Mouse (Mus musculus) heart, postnatal 4 days (tissue): ENCODE data around the gene Speer4f1. TPM values are rescaled to one million over a fixed set of nuclear protein-coding genes. Genes with fewer than 3 reads are reported as not detected.
"Not testable (repeated sequence)": the region's sequence is repeated elsewhere in the genome, so short reads cannot be mapped to it uniquely, and the experiment has no call there.

Experiments
- DNase-seq: peaks from one replicate; pipeline ENCODE4 v3.0.0; 2021
- total RNA-seq, 2 experiments: library from RNA; stranded (reverse); gene quantifications; 2 replicates each; pipeline ENCODE4 v1.2.3; 2021

The Speer4f1 gene
- not detected for total RNA-seq

DNA sequence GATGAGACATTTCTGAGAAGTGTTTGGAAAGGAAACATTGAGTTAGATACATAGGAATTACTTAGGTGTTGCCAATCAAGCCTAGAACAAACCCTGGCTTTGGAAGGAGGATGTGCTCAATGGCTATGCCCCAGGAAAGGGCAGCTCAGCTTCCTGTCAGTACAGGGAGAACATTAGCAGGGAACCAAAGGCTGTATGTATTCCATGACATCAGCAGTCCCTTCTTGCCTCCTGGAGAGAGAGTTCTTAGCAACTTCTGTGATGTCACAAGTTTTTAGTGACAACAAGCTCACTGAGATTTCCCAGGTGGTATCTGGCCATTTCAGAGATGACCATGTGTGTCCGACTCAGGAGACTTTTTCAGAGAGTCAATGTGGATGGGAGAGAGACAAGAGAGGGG, at the start of gene Speer4f1:
TSS of gene Speer4f1 (plus strand) at position 301 of the 400 bp plus-strand sequence.
- not testable (repeated sequence) for DNase-seq

DNA sequence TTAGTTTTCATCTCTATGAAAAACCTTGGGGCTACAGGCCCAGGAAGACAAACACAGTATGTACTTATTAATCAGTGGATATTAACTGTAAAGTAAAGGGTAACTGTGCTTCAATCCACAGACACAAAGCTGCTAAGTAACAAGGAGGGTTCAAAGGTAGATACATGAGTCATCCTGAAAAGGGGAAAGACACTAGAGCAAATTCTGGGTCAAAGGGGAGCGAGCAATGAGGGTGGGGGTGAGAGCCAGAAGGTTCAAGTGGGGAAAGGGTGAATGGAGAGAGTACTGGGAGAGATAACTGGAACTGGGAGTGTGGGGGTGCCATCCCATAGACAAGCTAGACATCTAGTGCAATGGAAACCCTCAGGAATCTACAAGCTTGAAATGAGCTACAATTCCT, 49.0 kb upstream of the Speer4f1 start:
- no peak for DNase-seq

GRCm38 (mm10) chr5:17434721-17435120, 41.2 kb upstream of the Speer4f1 start:
- DNase-seq, result no peak

DNA sequence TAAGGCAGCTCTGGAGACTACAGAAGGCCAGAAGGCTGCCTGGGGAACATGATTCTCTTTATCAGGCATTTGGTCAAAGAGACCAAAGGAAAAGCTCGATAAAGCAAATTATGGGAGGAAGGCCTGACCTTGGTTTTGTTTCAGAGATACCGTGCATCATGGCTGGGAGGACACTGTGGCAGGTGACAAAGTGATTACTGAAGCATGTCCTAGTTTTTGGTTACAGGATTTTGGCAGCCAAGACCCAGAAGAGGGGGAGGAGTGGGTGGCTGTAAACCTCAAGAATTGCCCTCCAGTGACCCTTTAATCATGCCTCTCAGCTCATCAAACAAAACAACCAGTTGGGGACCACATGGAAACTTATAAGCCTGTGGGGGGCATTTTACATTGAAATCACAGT, 39.7 kb upstream of the Speer4f1 start:
- no peak for DNase-seq

DNA sequence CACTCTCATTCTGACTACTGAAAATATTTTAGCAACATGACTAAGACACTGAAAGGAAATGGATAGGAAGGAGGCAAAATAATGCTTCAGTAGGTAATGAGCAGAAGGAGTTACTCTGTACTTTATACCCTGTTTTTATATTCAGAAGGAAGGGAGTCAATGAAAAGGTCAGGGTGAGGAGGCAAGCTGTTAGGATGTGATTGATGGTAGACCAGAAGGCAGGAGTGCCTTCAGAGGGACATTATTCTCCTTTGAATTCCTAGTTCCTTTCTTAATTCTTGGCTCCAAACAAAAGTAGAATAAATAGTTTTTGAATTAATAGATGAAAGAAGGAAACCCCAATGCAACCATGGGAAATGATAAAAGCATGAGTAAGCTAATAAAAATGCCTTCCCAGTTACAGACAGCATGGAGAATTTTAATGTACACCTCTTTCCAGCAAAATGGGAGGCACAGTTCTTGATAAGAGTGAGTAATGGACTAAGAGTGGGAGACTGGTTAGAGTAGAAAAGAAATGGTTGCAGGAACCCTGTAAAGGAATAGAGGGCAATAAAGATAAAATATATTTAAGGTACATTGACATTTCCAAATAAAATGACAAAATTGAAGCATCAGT, 36.3 kb upstream of the Speer4f1 start:
- DNase-seq, result no peak

DNA sequence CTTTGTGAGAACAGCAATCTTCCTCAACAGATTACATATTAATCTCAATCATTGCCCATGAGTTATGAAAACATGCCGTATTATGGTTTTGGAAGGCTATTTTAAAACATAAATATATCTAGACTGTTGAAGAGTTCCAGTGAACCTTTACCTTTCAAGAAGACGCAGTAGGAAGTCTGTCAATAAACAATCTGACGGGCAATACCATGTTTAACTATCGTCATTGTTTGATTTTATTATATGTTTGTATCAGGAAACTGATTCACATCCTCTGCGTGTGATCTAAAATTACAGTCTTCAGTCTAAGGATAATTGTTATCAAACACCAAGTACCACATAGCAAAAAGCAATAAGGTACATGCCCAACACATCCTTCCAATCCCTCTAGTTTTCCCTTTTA, 21.8 kb upstream of the Speer4f1 start:
- DNase-seq, result no peak

DNA sequence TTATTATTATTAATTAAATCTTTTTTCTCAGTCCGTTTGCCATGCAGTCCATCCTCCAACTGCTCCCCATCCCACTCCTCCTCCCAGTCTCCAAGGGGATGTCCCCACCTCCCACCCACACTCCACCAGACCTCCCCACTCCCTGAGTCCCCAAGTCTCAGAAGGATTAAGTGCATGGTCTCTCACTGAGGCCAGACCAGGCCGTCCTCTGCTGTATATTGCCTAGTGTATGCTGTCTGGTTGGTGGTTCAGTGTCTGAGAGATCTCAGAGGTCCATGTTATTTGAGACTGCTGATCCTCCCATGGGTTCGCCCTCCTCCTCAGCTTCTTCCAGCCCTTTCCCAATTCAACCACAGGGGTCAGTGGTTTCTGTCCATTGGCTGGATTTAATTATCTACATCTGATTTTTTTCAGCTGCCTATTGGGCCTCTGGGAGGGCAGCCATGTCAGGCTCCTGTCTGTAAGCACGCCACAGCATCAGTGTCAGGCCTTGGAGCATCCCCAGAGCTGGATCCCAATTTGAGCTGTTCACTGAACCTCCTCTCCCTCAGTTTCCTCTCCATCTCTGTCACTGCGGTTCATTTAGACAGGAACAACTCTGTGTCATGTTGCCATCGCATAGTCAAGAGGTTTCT, 20.8 kb upstream of the Speer4f1 start:
- DNase-seq, result no peak

DNA sequence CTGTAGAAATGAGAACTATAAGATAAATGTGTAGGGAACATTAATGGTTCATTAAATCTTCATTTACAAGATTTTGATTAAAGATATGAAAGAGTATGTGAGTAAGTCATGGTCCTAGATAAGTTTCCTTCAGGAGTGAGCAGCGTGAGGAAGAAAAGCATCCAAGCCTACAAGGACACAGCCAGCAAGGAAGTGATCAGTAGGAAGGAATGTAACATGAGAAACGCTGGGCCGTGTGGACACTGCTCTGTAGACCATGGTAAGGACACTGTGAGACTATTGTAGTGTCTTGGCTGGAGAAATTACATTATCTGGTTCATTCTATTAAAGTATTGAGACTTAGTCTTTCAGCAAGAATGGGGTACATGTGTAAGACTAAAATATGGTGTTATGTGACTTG, 19.2 kb upstream of the Speer4f1 start:
- no peak for DNase-seq

DNA sequence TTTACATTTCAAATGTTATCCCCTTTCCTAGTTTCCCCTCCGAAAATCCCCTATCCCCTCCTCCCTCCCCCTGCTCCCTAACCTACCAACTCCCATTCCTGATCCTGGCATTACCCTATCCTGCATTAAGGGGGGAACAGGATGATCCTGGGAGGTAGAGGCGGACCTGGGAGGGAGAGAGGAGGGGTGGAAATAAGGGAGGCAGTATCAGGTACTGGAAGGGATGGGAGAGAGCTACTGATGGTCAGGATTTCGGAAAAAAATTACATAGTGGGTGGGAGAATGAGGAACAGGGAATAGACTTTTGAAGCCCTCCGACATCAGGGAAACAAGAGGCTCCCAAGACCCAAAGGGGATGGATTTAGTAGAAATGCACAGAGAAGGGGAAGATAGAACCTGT, 7.8 kb upstream of the Speer4f1 start:
- DNase-seq, result not testable (repeated sequence)

- no peak for DNase-seq
Measured at GRCm38 (mm10) chr5:17476476-17476875, 578 bp downstream of the Speer4f1 start.

- no peak for DNase-seq
Measured at GRCm38 (mm10) chr5:17489894-17490293, 14.0 kb downstream of the Speer4f1 start.

DNA sequence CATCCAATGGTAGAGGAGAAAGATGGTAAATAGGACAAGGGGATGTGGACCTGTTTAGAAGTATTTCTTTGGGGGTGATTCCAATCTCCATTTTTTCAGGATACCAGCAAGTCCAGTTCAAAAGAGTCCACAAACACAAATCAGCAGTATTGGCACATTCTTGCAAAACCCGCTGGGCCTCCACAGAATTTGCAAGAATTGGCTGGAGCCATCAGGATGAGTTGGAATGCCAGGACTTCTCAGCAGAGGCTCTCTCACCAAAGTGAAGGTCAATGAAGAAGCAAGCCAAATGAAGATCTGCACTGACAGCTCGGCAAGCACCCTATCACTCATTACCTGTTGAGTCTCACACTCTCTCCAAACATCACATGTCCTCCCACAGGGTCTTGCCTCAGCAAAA, 19.7 kb downstream of the Speer4f1 start:
- no peak for DNase-seq

DNA sequence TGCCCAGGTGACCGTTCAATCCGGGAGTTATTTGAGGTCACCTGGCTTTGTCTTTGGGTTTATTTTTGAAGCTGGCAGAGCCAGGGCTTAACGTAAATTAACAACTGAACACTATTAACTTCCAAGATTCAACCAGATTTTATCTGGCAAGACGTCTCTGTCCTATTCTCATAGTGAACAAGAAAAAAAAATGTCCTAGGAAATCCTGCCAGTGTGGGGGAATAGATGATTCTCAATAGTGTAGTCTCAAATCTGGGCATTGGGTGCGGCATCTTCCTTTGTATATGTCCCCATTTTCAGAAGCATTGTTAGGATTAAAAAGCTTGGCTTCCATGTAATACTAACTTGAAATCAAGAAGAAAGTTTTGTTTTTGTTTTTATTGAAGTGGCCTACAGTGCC, 20.8 kb downstream of the Speer4f1 start:
- DNase-seq, result no peak

DNA sequence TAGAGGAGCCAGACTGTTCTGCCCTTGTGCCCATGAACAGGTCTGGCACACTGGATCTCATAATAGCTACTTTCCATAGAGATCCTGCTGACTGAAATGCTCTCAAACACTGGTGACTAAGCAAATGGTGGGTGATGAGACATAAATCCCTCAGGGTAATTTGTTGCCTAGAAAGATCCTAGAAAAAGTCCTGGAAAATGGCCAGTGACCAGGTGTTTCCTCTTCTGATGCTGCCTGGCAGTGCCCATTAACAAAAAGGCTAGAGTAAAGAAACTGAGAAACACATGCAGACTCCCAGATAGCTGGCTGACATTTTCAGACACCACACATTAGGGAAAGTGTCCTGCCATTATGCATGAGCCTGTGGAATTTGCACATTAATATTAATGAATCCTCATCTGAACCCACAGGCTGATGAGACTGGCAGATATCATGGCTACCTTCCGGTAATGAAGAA, 24.0 kb downstream of the Speer4f1 start:
- no peak for DNase-seq

GRCm38 (mm10) chr5:17500866-17501265, 25.0 kb downstream of the Speer4f1 start:
- DNase-seq, result no peak

DNA sequence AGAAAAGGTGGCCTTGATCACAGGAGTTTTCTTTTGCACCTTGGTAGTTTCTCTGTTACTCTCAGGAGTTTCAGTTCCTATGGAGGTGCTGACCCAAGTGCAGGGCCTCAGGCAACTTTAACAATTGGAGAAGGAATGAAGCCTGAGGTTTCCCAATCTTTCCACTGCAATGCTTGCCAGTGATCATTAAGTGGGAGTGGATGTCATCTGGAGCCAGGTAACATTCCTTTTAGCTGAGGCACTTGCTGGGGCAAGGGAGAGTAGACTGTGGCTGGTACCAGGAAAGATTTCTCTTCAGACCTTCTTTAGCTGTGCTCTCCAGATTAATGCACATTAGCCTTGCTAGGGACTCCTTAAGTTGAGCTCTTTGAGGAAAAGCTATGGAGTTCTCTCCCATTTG, 29.6 kb downstream of the Speer4f1 start:
- no peak for DNase-seq

DNA sequence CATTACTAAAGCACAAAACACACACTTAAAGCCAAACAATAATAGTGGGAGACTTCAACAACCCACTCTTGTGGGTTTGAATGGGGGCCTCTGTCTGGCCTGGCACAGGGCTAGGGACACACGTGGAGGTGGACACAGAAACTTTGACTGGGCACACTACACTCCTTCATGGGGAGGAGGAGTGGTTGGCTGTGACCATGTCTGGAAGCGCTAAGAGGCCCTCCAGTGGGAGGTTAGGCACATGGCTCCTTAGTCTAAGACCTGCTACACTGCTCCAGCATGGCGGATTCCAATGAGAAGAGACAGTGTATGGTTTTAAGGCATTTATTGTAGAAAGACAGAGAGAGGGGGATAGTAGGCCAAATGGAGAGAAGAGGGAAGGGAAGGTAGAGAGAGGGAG, 32.1 kb downstream of the Speer4f1 start:
- no peak for DNase-seq

Other genes with a start within 250 kb of the Speer4f1 start
- not detected for gene Speer4f2, start 102.9 kb upstream of the Speer4f1 start, total RNA-seq
- 10 to 100 TPM; 21.8 to 26.3 TPM for gene Sema3c, start 98.2 kb downstream of the Speer4f1 start, total RNA-seq